Mouse (Mus musculus): ENCODE measurements at regions not wholly inside any gene's neighbourhood (a gene's known extent, or its start where the extent isn't known, plus 50 kb on each side); places are given as distances from the start of the nearest gene placed in this dataset.

GRCm38 (mm10) chr3:37875331-37876015 is 151.2 kb upstream of the Gm5148 start:
- peak; percentile 85 for DNase-seq

DNA sequence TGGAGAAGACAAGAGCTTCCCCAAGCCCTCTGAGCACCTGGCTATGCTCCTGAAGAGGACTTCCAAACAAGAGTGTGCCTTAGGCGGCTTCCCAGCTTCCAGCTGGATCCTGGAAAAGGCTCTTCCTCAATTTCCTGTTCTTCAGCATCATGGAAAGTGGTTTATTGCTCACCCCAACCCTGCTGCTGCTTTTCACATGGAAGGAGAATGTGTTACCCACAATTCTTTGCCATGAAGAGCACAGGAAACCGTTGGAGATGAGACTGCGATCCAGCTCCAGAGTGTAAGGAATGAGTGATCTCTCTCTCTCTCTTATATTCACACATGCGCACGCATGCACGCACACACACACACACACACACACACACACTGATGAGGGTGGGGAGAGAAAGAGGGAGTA is 150.6 kb upstream of the Gm5148 start:
- peak; percentile 32 for DNase-seq

DNA sequence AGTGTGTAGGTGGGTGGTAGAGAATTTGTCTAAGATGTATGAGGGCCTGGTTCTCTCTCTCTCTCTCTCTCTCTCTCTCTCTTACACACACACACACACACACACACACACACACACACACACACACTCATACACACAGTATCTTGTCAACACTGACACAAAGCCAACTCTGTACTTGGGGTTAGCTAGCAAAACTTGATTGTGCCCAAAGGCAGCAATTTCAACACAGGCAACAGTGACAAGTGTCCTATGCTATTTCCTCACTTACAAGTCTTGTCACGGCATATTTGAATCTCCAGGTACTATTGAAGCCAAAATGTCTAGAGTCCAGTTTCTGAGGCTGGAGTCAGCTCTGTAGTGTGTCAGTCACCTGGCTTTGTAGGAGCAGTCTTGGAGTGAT is 150.1 kb upstream of the Gm5148 start:
- no peak for DNase-seq

DNA sequence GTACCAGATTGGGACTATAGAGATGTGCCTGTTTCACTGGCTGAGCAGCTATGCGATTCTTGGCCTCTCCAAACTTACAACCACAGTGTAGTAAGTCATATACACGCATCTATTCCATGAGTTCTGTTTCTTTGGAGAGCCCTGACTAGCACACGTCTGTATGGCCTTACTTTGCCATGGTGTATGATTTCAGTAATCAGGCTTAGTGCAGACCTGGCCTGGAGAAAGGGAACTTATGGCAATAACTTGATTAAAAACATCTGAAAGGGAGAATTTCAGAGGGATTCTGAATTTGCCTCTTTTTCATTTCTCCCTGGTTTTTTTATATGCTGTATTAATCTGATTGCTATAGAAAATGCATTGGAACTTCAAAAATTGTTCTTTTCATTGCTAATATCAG is 148.0 kb upstream of the Gm5148 start:
- no peak for DNase-seq

- DNase-seq: no peak
Measured at GRCm38 (mm10) chr3:37871076-37871475, 146.8 kb upstream of the Gm5148 start.

GRCm38 (mm10) chr3:37868454-37868853 is 144.2 kb upstream of the Gm5148 start:
- DNase-seq: no peak

- DNase-seq: no peak
Measured at GRCm38 (mm10) chr3:37862756-37863155, 138.5 kb upstream of the Gm5148 start.

- DNase-seq: no peak
Measured at GRCm38 (mm10) chr3:37860715-37861461, 136.6 kb upstream of the Gm5148 start.

DNA sequence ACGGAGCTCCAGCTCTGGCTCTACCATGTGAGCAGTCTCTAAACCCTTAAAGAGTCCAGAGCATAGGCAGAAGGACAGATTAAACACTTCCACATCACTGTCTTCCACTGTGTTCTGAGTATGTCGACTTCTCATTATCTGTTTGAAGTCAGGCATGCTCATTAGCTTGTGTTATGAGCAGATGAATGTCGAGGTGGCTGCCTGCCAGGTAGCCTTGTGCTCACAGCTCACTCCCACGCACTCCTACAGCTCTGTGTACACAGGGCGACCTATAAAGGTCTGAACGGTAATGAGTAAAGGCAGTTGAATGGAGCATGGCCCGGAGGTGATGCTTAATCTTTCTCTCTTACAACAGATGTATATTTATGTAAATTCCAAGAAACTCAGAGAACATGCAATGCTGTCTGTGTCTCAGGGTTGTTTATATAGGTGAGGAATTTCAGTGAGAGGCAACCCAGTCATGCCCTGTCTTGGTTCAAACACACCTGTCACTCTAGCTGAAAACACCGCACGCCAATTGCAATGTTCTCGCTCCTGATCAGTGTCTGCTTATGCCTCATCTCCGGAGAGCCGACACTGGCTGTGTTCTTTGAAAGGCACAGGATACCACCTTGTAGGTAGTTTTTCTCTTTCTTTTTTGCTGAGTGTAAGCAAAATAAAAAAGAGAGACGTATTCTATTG is 135.9 kb upstream of the Gm5148 start:
- no peak for DNase-seq

GRCm38 (mm10) chr3:37858624-37859302 is 134.5 kb upstream of the Gm5148 start:
- no peak for DNase-seq

DNA sequence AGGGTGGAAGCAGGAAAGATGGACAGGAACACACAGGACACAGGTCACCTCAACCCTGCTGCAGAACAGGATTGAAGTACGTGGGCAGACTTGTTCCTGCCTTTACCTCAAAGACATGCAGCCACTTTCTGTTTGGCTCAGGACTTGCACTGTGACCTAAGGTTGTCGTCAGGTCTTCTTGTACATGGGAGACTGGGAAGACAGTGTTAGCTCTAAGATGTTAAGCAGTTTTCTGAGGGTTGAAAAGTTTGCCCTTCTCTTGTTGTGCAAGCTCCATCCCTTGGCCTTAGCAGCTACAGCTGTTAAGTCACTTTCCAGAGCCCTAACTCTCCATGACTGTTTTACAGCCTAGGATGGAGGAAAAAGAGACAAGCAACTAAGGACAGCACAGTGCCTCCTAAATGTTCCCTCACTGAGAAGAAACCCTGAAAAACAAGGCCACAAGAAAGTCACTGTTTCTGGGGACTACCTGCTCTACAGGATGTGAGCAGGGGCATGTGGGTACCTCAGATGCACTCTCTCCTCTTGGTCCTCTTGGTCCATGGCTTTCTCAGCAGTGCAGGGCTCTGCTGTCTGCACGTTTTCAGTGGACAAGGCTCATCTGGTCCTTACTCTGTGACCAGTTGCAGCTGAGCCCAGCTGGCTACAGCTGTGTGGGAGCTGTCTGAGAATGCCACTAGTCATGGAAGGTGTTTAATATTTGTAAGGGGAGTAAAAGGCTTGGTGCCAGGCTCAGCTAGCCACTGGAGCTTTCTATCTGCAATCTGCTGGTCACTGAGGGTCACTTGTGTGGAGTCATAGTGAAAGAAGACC is 122.1 kb upstream of the Gm5148 start:
- no peak for DNase-seq

DNA sequence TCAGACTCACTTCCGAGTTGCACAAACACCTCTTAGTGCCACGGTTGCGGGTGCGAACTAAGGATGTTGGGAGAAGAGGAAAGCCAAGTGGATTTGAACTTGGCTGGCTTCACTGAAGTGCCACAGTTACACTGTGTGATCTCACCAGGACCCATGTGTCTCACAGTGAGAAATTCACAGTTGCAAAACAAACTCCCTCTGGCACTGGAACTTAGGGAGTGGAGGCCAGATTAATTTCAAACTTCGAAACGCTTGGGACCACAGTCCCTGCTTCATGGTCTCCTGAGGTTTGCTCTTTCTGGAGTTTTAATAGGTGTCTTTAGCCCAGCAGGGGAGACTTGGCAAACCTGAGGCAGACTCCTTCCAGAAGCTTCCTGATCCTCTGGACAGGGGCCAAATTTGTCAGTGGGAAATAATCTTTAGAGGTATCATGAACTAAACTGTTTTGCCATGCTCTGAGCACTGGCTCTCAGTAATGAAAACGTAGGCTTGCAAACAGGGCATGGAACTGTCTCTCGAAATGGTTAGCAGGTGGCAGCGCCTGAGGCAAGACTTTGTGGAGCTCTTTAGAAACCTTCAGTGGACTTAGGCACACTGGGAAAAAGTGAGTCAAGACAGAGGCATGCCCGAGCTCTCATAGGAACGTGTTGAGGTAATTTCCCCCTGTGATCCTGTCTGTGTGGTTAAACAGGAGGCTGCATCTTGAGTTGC is 121.2 kb upstream of the Gm5148 start:
- peak; percentile 65 for DNase-seq

- peak; percentile 32 for DNase-seq
Measured at GRCm38 (mm10) chr3:37844731-37845312, 120.5 kb upstream of the Gm5148 start.

GRCm38 (mm10) chr3:37842289-37842688 is 118.0 kb upstream of the Gm5148 start:
- no peak for DNase-seq

DNA sequence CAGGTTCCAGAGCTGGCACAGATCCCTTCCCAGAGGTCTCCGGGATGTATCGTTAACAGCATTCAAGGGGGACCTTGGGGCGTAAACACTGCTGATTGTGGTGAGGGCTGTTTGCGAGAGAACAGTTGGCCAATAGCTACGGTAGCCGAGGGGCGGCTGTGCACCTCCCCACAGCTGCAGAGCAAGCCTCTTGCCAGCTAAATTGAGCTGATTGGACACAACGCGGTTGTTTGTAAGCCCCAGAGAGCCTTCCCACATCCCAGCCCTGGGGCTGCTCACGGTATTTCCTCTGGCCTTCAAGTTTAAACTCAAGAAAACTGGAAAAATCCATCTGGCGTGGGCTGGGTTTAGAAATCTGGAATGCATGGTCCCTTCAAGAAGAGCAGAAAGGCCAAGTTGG is 114.6 kb upstream of the Gm5148 start:
- peak; percentile 86 for DNase-seq

DNA sequence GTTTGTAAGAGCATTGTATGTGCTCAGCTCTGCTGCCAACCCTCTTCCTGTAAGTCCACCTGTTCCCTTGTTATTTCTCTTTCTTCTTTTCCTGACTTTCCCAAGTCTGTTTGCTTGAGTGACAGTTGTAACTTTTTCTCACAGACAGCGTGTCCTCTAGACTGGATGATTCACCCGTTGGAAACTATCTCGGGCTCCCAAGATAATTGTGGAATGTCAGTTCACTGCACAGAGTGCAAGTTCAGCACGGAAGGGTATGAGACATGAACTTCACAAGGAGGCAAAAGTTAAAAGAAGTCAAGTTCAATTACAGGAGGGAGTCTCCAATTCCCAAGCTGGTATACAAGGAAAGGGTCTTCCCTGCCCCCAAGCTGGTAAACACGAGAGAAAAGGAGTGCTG is 112.5 kb upstream of the Gm5148 start:
- peak; percentile 49 for DNase-seq

- DNase-seq: no peak
Measured at GRCm38 (mm10) chr3:37835687-37836086, 111.4 kb upstream of the Gm5148 start.

DNA sequence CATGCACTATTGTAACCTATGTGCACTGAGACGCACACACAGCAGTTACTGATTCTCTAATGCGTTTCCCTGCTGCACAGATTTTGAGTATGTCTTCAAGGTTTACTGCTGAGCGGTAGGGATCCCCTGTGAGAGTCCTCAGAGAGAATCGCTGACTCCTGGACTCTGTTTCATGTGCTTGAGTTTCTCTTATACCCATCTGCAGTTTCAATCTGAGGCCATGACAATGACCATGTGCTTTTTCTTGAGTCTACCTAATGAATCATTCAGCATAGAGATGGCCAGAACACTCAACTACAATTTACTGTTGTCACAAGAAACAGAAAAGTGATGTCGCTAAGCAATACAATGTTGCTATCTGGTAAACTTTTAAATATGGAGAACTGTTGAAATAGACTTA is 110.8 kb upstream of the Gm5148 start:
- no peak for DNase-seq

DNA sequence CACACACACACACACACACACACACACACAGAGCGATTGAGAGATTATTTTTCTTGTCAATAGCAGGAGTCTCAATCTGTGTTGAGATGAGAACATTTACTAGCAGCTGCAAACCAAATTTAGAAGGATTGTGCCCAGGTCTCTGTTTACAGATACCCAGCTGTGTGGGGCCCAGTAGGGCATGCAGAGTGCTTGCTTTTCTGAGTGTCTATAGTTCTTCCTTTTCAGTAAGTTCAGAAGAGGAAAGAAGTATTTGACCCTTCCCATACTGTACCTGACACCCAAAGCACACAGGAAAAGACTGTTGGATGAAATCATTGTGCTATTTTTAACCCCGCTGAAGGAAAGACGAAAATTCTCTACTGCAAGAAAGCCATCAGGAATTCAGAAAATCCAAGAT is 110.3 kb upstream of the Gm5148 start:
- DNase-seq: no peak

DNA sequence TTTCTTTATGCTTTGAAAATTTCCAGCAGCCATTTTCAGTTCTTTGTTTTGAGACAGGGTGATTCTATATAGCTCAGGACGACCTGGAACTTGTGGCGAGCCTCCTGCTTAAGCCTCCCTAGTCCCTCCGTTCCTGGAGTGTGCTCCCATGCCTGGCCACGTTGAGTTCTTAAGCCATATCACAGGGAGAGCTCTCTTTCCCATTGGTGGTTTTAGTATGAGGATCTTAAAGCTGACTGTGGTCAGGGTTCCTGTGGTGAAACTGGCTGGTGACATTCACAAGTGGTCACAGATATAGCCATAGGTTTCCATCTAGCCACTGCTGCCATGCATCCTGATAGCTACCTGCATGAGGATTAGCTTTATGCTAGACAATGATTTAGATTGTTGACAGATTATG is 109.1 kb upstream of the Gm5148 start:
- no peak for DNase-seq

GRCm38 (mm10) chr3:37827546-37827945 is 103.3 kb upstream of the Gm5148 start:
- no peak for DNase-seq

All from gastrocnemius, postnatal 25 days (tissue).